Mouse (Mus musculus) T-helper 2 cell (primary cell): Measurements from ENCODE around the gene Rpl10-ps3.

Experiments used
- in situ Hi-C: fragments of 300-600 bp; cut with MboI, MseI; formaldehyde crosslinking; loops from one replicate; pipeline ENCODE4 v1.15.1; 2025; ENCODE audit warnings: high pct_unique_total_duplicates

Rpl10-ps3 gene

DNA sequence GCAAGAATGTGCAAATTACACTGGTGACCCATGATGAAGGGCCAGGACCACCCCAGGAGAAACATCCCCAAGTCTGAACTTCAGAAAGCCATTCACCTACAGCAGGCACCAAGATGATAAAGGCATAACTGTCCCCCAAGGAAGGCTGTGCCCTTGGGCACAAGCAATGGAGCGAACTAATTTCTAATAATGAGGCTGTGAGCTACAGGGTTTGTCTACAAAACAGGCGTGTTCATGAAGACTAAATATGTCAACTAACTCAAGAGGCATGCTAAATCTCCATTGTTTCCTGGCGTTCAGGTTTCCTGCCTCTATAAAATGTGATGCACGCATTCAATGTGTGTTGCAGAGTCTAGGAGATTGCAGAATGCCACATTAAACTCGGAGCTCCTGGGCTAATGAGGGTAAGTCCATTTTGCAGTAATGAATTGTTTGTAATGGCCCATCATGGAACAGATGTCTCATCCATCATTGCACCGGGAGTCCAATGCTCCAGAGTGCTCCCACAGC is 33.7 kb downstream of the Rpl10-ps3 start:
- in situ Hi-C loops = no loop called here

DNA sequence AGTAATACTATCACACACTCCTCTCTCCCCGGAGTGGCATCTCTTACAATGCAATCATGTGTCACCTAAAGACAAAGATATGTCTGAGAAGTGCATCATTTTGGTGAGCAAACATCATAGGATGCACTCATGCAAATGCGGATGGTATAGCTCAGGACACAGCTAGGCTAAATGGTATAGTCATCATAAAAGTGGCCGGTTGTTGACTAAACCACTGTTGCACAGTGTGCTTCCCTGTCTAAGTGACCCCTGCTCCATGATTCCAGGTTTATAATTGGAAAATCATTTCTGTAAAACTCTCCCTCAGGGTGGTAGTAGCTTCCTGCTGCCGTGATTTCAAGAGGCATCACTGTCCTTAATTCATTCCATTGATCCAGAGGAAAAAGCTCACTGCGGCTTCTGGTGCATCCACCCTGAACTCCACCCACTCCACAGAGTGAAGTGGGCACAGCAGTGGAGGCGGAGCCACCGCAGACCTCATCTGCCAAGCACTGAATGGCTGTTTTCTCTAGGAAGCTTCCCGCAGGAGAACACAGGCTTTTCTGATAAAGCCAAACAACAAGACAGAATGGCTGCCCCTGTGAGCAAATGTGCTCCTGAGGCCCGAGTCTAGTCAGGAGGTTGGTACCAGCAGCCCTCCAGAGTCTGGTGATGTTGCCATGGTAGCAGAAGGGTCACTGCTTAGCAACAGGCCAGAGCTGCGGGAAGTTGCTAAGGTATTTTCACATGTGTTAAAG is 38.9 kb downstream of the Rpl10-ps3 start:
- in situ Hi-C loops = no loop called here

DNA sequence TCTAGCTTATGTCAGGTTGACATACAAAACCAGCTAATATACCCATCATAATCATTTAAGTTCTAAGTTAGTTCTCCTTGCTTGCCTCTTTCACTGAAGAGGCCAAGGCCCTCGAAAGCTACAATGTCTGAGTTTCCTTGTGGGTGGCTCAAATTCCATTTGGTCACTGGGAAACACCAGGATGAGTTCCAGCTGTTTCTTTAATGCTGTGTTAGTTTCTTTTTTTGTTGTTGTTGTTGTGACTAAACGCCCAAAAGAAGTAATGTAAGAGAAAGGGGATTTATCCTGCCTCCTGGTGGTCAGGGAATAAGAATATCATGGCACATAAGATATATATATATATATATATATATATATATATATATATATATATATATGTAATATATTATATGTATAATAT is 39.7 kb downstream of the Rpl10-ps3 start:
- in situ Hi-C loops = no loop called here

DNA sequence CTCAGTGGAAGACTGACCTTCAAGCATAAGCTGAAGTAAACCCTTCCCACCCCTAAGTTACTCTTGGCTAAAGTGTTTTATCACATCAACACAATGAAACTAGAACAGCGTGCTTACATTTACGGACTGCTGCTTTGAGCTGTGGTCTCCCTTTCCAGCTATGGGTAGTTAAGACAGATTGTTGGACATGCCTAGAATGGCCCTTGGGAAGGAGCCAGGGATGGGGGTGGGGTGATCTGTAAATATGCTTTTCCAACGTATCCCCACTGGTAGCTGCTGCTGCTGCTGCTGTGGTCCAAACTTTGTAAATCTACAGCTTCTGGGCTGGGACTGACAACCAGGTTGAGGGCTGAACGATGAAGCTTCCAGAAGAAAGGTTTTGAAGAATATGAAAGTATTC is 40.8 kb downstream of the Rpl10-ps3 start:
- in situ Hi-C loops = no loop called here

DNA sequence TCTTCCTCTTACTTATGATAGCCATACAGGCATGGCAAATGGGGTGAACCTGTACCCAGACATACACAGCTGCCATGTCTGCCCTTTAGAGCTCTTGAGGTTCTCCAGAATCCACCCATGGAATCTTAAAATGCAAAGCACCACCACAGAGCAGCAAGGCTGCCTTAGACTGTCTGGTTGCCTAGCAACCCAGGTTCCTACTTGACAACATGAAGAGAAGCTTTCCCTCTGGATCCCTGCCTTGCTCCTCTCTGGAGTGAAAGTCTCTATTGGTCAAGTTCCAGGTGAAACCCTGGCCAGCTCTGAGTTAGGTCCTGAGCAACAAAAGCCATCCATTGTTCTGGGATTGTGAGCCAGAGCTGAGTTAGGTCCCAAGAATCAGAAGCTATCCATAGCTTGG is 43.0 kb downstream of the Rpl10-ps3 start:
- in situ Hi-C loops = no loop called here

DNA sequence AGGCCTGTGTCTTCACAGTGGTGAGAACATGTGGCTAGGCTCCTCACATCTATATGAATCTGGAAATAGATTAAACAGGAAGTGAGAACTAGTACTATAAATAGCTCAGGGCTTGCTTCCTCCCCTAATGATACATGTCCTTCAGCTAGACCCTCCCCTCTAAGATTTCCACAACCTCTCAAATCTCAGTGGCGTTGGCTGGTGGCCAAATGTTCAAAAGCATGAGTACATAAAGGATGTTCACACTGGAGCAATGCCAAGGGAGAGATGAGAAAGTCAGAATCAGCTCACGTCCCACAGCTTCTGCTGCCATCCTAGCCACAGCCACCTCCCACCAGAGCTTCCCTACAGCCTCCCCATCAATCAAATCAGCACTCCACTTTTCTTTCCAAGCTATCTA is 46.4 kb downstream of the Rpl10-ps3 start:
- in situ Hi-C loops = no loop called here
